Mouse (Mus musculus) thymus, adult 2 months (tissue): ENCODE measurements at regions not wholly inside any gene's neighbourhood (a gene's known extent, or its start where the extent isn't known, plus 50 kb on each side); places are given as distances from the start of the nearest gene placed in this dataset.

Source experiments
- DNase-seq: peaks from one replicate; pipeline ENCODE4 v3.0.0; 2021
- H3K27ac ChIP-seq: fragments of 200-500 bp; 2 replicates; pipeline ENCODE4 v1.5.1; 2012; ENCODE audit warnings: low read length, control low read depth; ENCODE audit not compliant: control insufficient read depth, insufficient read depth
- H3K27me3 ChIP-seq: fragments of 200-500 bp; 2 replicates; pipeline ENCODE4 v1.6.1; 2012; ENCODE audit warnings: mild to moderate bottlenecking, low read length, moderate library complexity, mixed read lengths; ENCODE audit not compliant: control insufficient read depth, insufficient read depth
- H3K36me3 ChIP-seq: fragments of 200-500 bp; 2 replicates; pipeline ENCODE4 v1.6.1; 2012; ENCODE audit warnings: mild to moderate bottlenecking, low read length, moderate library complexity; ENCODE audit not compliant: control insufficient read depth, insufficient read depth
- H3K4me1 ChIP-seq: fragments of 200-500 bp; replicated peaks from 2 replicates; pipeline ENCODE4 v1.6.1; 2012; ENCODE audit warnings: low read length; ENCODE audit not compliant: control insufficient read depth, insufficient read depth
- H3K4me3 ChIP-seq: fragments of 200-500 bp; 2 replicates; pipeline ENCODE4 v1.5.1; 2012; ENCODE audit warnings: mild to moderate bottlenecking, low read length, control low read depth, moderate library complexity; ENCODE audit not compliant: control insufficient read depth, insufficient read depth
- CTCF ChIP-seq: fragments of 200-500 bp; IDR thresholded peaks from 2 replicates; pipeline ENCODE4 v1.5.1; 2012; ENCODE audit warnings: mild to moderate bottlenecking, control low read depth, low read length, moderate library complexity, borderline replicate concordance; ENCODE audit not compliant: control insufficient read depth, poor library complexity, insufficient read depth; ENCODE audit errors: extremely low read depth
- POLR2A ChIP-seq: fragments of 200-500 bp; IDR thresholded peaks from 2 replicates; pipeline ENCODE4 v1.6.1; 2012; ENCODE audit warnings: mild to moderate bottlenecking, low read length, control low read depth, moderate library complexity; ENCODE audit not compliant: control insufficient read depth, poor library complexity, insufficient read depth; ENCODE audit errors: extremely low read depth
- WGBS: fragments of 180-500 bp; shearing (Covaris S2); methylation state at CpG from one replicate; pipeline ENCODE4 v1.1.7; 2018; 5-methylcytosine and 5-hydroxymethylcytosine counted together

DNA sequence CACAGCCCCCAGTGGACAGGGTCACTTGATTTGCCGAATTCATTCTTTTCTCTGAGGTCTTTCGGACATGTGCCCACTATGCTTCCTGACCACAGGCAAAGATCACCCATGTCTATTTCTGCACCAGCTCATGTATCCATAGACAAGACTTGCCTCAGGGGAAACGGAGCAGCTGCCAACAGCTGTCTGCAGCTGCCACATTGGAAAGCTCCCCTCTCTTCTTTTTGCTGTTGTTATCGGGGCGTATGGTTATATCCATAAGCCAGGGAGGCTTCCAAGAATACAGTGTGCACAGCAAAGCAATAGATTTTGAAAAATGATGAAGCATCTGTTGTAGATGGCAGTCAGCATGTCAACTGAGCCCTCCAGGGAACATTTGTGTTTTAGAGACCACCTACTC, 913.4 kb downstream of the Ets1 start:
- Histone ChIP-seq H3K4me1 (no peaks in the 10 kb centered on the region), H3K27me3 (no peaks in the 10 kb centered on the region), H3K36me3 (no peaks in the 10 kb centered on the region), H3K27ac (no peak overlapping the region), H3K4me3 (no peak overlapping the region)
- no peak for DNase-seq
- TF ChIP-seq CTCF (no peak), POLR2A (no peak)
- 94% methylated on average over 5 of the region's 5 CpGs for WGBS

DNA sequence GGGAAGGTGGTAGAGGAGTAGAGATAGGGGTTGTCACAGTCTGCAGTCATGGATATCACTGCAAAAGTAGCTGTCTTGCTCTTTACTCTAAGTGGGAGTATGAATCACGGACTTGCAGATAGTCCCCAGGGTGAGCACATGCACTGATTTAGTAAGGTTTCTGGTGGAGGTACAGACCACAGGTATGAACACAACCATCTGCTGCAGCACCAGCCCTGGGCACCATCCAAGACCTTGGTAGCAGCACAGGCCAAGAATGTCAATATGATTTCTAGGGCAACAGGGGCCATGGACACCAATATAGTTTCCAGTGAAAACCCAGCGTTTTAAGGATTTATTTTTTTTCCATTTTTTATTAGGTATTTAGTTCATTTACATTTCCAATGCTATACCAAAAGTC, 913.7 kb upstream of the Kirrel3 start:
- H3K4me3 ChIP-seq: no peak overlapping the region
- no peaks in the 10 kb centered on the region for H3K27me3 ChIP-seq
- H3K27ac ChIP-seq: no peak overlapping the region
- TF ChIP-seq POLR2A (no peak), CTCF (no peak)
- no peak for DNase-seq
- no peaks in the 10 kb centered on the region for H3K36me3 ChIP-seq
- WGBS: 88% methylated on average over 2 of the region's 2 CpGs
- no peaks in the 10 kb centered on the region for H3K4me1 ChIP-seq

DNA sequence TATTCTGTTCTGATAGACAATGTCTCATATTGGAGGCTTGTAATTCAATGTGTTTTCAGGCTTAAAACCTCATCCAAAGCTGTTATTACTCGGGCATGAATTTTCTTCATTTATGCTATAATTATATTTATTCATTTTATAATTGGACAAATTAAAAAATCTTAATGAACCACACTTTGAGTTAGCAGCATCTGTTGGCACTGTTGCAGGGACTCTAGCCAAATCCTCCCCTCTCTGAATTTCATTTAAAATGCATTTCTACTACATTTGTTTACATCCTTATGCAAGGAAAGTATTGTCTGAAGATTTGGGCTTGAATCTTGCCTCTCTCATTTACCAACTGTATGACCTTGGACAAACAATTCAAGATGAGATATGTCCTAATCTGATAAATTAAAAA, 874.2 kb upstream of the Kirrel3 start:
- no peak for DNase-seq
- Histone ChIP-seq H3K4me1 (no peaks in the 10 kb centered on the region), H3K36me3 (no peaks in the 10 kb centered on the region), H3K4me3 (no peak overlapping the region), H3K27ac (no peak overlapping the region), H3K27me3 (no peaks in the 10 kb centered on the region)
- 76% methylated on average over 1 of the region's 1 CpGs for WGBS
- TF ChIP-seq POLR2A (no peak), CTCF (no peak)

DNA sequence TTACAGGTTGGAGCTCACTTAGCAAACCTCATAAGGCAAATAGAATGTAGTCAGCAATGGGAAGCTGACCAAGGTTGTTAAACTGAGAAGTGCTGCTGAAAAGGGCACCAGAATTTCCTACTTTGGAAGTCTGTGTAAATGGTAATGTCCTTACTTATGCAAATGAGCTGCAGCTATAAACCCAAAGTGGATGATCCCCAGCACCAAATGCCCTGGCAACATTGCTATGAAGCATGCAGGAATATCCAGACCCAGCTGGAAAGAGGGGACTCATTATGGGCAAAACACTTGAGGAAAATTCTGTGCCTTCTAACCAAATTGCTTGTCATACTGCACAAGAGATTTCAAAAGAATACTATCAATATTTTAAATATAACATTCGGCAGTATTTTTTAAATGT, 861.3 kb upstream of the Kirrel3 start:
- Histone ChIP-seq H3K27ac (no peak overlapping the region), H3K27me3 (no peaks in the 10 kb centered on the region), H3K4me1 (no peaks in the 10 kb centered on the region), H3K36me3 (no peaks in the 10 kb centered on the region), H3K4me3 (no peak overlapping the region)
- no peak for DNase-seq
- 88% methylated on average over 1 of the region's 1 CpGs for WGBS
- TF ChIP-seq POLR2A (no peak), CTCF (no peak)

DNA sequence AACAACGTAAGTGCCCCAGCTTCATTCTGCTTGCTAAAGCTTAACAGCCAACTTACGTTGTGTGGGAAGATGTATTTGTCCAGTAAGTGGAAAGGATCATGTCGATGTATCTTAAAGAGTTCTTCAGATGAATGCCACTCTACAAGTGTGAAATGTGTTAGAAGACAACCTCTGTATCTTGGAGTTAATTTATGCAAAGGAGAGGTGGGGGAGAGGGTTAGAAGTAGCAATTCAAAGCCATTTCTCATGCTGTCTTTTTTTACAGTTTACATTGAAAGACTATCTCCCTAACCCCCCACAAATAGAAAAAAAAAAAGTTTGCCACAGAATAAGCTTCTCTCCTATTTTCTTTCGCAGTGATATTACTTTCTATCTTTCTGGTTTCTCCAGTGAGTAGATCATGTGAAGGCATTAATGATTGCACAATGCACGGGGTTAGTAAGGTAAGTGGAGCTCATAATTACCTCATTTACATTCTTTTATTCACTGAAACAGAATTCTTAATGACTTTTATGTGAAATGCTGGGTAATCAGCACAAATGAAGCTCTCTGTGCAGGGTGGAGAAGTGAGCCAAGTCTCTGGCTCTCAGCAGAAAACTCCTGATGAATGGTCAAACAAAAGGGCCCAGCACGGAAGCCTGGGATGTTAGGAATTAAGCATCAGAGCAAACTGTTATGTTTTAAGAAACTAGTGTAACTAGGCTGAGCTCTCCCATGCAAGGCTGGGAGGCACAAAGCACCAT, 855.8 kb upstream of the Kirrel3 start:
- H3K36me3 ChIP-seq: no peaks in the 10 kb centered on the region
- no peak overlapping the region for H3K27ac ChIP-seq
- H3K4me1 ChIP-seq: no peaks in the 10 kb centered on the region
- no peak for DNase-seq
- TF ChIP-seq CTCF: no peak
- no peak for TF ChIP-seq POLR2A
- WGBS: 81% methylated on average over 6 of the region's 6 CpGs
- no peak overlapping the region for H3K4me3 ChIP-seq
- H3K27me3 ChIP-seq: no peaks in the 10 kb centered on the region

DNA sequence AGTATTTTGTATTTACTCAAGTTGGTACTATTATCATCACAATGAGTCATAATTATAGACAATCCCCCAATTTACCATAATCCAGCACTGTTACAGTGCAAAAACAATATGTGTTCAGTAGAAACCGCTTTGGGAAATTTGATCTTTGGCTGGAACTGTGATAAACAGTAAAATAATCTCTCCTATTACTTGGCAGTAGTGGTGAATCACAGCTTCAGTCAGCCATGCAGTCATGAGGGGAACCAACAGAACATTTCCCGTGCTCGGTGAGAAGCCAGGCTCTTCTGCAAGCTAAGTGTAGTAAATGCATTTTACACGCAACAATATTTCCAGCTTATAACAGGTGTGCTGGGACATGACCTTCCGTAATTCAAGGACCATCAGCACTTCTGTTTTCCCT, 822.7 kb upstream of the Kirrel3 start:
- Histone ChIP-seq H3K36me3 (no peaks in the 10 kb centered on the region), H3K4me3 (no peak overlapping the region), H3K27me3 (no peaks in the 10 kb centered on the region), H3K27ac (no peak overlapping the region), H3K4me1 (no peaks in the 10 kb centered on the region)
- 91% methylated on average over 5 of the region's 5 CpGs for WGBS
- no peak for TF ChIP-seq POLR2A
- TF ChIP-seq CTCF: no peak
- no peak for DNase-seq

DNA sequence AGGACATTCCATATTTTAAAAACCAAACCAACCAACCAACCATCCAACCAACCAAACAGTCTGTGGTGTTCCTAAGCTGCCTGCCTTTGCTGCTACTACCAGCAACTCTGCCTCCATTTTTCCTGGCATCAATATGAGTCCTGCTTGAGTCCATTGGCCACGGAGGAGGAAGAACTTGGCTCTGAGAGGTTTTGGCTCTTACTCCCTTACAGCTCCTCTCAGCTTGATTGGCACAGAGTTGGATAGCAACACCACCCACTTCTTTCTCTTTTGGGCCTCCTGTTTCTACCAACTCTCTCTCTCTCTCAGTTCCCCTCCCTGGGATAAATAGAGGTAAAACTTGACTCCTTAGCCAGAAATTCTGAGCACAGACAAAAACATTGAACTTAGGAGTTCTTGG, 804.6 kb upstream of the Kirrel3 start:
- no peak for DNase-seq
- Histone ChIP-seq H3K4me3 (no peak overlapping the region), H3K36me3 (no peaks in the 10 kb centered on the region), H3K4me1 (no peaks in the 10 kb centered on the region), H3K27me3 (no peaks in the 10 kb centered on the region), H3K27ac (no peak overlapping the region)
- no peak for TF ChIP-seq CTCF
- TF ChIP-seq POLR2A: no peak
- WGBS: 72% methylated on average over 1 of the region's 1 CpGs
